Mouse (Mus musculus) gonadal fat pad, adult 2 months (tissue): ENCODE data around the gene Pigh. TPM values are rescaled to one million over a fixed set of nuclear protein-coding genes. Genes with fewer than 3 reads are reported as not detected.
A peak's percentile ranks its signal among the peaks of the same experiment; 100 is the strongest.

ENCODE experiments used
- DNase-seq: peaks from one replicate; pipeline ENCODE4 v3.0.0-alpha.2; 2012; ENCODE audit warnings: low read depth
- polyA plus RNA-seq: library from polyadenylated mRNA; depleted of rRNA; stranded (reverse); fragments of >200 nt; gene quantifications from 2 replicates; pipeline ENCODE4 v1.2.3, GENCODE M21; 2012

The Pigh gene
- polyA plus RNA-seq, 1 experiment, result 12.3 TPM

DNA sequence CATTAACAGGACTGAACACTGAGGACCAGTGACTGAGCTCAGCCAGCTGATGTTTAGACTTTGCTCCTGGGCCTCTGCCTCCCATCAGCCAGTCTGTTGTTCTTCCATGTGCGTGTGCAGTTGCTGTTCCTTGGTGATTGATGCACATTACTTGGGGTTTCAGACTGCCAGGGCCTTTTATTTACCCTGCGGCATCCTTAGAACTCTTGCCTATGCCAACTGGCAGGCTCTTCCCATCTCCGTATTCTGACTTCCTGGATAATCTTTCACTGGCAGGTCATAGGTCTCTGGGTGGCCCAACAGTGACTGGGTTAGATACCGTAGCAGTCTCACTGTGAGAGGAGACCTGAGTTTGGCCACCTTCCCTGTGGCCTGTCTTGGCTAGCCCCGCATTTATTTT lies 21.9 kb downstream of the Pigh start:
- no peak for DNase-seq

DNA sequence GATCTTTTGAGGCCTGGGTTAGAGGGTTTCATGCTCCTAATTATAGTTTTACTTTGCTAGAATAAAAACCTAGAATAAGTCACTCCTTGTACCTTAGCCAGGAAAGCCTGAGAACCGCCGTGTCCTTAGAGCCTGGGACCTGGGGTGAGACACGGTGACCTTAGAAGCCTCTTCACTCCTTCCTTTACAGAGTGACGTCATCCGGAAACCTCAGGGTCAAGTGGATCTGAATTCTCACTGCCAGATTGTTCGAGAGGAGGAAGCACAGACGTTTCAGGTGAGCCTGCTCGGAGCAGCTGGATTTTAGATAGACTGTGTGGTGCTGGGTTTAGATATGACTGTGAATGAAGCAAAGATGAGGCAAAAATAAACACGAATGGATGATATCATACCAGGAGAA lies 23.0 kb downstream of the Pigh start:
- DNase-seq, result no peak

DNA sequence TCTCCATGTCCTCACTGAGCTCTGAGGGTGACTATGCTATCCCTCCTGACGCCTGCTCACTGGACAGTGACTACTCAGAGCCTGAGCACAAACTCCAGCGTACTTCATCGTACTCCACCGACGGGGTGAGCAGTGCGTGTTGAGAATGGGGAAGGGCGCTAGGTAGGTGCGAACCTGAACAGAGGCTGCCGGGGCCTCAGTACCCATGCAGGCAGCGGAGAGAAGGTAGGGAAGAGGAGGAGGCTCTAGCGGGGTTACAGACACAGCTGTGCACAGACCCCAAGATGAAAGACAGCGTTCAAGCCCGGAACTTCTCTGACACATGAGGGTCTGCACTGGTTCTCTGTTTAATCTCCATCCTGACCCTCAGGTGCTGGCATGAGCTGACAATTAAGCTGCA lies 25.0 kb downstream of the Pigh start:
- no peak for DNase-seq

GRCm38 (mm10) chr12:79060766-79061652 lies 28.4 kb downstream of the Pigh start:
- DNase-seq, result no peak

GRCm38 (mm10) chr12:79060134-79060533 lies 29.3 kb downstream of the Pigh start:
- no peak for DNase-seq

DNA sequence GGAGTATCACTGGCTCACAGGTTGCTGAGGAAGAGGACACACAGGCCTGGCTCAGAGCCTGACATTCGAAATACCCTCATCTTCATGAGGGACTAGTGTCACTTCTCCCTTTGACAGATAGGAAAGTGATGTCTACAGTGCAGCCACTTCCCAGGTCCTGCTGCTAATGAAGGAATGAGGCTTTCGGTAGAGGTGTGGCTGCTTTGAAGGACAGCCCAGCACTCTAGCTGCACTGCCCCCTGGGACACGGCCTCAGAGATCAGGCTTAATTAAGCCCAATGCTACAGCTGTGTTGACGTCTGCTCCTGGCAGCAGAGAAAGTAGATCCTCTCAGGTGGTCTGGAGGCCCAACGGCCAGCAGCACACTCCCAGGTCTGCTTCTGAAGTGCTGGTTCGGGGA lies 29.9 kb downstream of the Pigh start:
- DNase-seq, result no peak

- no peak for DNase-seq
Measured at GRCm38 (mm10) chr12:79055276-79055675, 34.2 kb downstream of the Pigh start.

DNA sequence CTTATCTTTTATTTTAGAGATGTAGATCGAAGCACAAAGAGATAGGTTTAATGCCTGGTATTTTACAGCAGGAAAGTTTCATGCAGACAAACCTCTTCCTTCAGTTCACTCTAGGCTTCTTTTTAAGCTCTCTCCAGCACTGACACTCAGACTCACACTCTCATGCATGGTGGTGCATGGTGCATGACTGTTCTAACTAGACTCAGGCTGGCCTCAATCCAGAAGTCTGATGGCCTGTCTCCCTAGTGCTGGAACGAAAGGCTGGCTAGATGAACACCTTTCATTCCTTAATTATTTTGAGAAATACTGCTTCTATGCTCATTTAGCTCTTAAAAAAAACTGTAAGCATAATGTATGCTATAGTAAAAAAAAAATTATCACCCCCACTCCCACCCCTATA lies 37.4 kb downstream of the Pigh start:
- no peak for DNase-seq

GRCm38 (mm10) chr12:79050545-79051212 lies 38.8 kb downstream of the Pigh start:
- no peak for DNase-seq

DNA sequence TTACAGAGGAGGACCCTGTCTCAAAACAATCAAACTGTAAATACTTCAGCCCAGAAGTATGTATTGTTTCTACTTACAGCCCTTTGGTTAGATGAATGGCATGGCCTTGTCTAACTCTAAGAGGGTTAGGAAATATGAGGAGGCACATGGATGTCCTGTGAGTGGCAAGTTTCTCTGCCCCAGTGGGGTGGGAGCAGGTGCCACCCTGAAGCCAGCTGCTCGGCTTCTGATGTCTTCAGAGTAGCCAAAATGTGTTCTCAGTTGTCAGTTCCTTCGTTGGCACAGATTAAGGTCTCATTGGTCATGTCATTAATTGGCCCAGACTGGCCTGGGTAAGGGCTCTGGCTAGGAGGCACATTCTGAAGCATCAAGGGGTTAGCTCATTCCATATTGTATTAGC lies 39.6 kb downstream of the Pigh start:
- no peak for DNase-seq

GRCm38 (mm10) chr12:79048898-79049297 lies 40.6 kb downstream of the Pigh start:
- no peak for DNase-seq

DNA sequence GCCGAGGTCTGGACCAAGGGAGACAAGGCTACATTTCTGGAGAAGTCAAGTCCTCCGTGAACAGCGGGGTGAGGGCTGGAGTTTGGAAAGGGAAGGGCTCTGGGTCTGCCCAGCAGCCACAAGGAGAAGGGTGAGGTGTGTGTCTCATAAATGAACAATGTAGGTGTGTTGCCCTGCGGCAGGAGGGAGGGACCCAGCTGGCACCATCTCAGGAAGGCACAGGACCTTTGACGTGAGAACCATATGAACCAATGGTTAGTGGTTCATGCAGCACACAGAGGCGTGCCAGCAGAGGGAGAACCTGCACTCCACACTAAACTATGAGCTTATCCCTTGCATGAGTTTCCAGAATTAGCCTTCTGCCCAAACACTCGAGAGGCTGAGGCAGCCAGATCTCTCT lies 42.2 kb downstream of the Pigh start:
- no peak for DNase-seq

- DNase-seq, result no peak
Measured at GRCm38 (mm10) chr12:79046171-79046570, 43.3 kb downstream of the Pigh start.

- DNase-seq, result peak; percentile 67
Measured at GRCm38 (mm10) chr12:79044668-79045067, 44.8 kb downstream of the Pigh start.

DNA sequence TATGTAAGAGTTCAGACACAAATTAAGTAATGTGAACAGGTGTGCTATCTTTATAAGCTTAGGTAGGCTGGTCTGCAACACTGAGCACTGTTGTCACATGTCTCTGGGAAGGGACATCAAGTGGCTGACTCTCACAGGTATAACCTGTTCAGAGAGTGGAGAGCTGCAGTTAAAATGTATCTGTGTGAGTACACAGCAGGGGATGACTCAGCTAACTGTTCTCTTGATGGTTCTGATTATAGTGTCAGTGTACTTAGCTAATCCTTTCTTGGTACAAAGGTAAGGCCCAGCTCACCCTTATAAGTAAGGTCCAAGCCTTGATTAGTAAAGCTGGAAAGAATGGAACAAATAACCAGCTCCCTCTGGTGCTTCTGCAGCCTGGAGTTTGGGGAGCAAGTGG lies 48.0 kb downstream of the Pigh start:
- DNase-seq, result peak; percentile 83

GRCm38 (mm10) chr12:79040201-79040827 lies 49.1 kb downstream of the Pigh start:
- DNase-seq, result no peak

DNA sequence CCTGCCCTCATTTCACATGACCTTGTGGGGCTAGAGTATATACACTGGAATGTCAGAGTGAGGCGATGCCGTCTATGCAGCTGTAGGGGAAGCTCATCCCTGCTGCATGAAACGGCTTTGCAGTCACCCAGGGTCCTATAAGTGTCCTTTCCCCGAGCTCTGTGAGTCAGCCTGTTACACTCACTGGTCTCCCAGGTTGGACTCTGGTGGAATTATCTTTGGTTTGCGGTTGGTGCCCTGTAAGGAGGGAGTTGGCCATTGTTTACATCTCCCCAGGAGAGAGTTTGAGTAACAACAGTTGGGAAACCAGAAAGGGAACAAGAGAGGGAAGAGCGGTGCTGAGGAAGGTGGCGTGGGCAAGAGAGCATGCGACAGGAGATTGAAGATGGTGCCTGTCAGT lies 49.7 kb downstream of the Pigh start:
- no peak for DNase-seq

- no peak for DNase-seq
Measured at GRCm38 (mm10) chr12:79035349-79035748, 54.1 kb downstream of the Pigh start.

GRCm38 (mm10) chr12:79034331-79034730 lies 55.1 kb downstream of the Pigh start:
- DNase-seq, result no peak
